Mouse (Mus musculus) E14TG2a.4 (cell line): Measurements from ENCODE around the gene Hrk.

Source experiments
- H3K27me3 ChIP-seq: 2 replicates; pipeline ENCODE4 v1.6.1; 2014; ENCODE audit warnings: low read length, control low read depth; ENCODE audit not compliant: insufficient read depth
- H3K36me3 ChIP-seq: 2 replicates; pipeline ENCODE4 v1.6.1; 2014; ENCODE audit warnings: low read length, control low read depth; ENCODE audit not compliant: insufficient read depth
- H3K4me1 ChIP-seq: replicated peaks from 2 replicates; pipeline ENCODE4 v1.6.1; 2014; ENCODE audit warnings: low read depth, low read length, control low read depth
- H3K4me3 ChIP-seq: replicated peaks from 2 replicates; pipeline ENCODE4 v1.5.1; 2014; ENCODE audit warnings: mild to moderate bottlenecking, low read length
- H3K9me3 ChIP-seq: 2 replicates; pipeline ENCODE4 v1.6.1; 2014; ENCODE audit warnings: low read length, control low read depth
- CTCF ChIP-seq: conservative IDR thresholded peaks from 2 replicates; pipeline ENCODE4 v1.5.1; 2014; ENCODE audit warnings: low read length
- NANOG ChIP-seq: IDR thresholded peaks from 2 replicates; pipeline ENCODE4 v1.6.1; 2014; ENCODE audit warnings: borderline replicate concordance, low read length, mixed read lengths
- POU5F1 ChIP-seq: IDR thresholded peaks from 2 replicates; pipeline ENCODE4 v1.6.1; 2014; ENCODE audit warnings: low read length, borderline replicate concordance

Gene Hrk

GRCm38 (mm10) chr5:118147264-118147663 lies 17.2 kb upstream of the Hrk start:
- Histone ChIP-seq H3K4me3 (no peak overlapping the region), H3K9me3 (no peaks in the 10 kb centered on the region), H3K4me1 (peaks cover 20% of the 10 kb centered on the region), H3K27me3 (no peaks in the 10 kb centered on the region), H3K36me3 (peaks cover 52% of the 10 kb centered on the region)
- no peak for TF ChIP-seq POU5F1
- TF ChIP-seq NANOG, result no peak
- no peak for TF ChIP-seq CTCF

- Histone ChIP-seq H3K4me3 (no peak overlapping the region), H3K36me3 (peaks cover 48% of the 10 kb centered on the region), H3K9me3 (no peaks in the 10 kb centered on the region), H3K27me3 (no peaks in the 10 kb centered on the region), H3K4me1 (peaks cover 21% of the 10 kb centered on the region)
- TF ChIP-seq POU5F1, result no peak
- TF ChIP-seq NANOG, result no peak
- TF ChIP-seq CTCF, result no peak
Measured at GRCm38 (mm10) chr5:118149711-118150110, 14.7 kb upstream of the Hrk start.

- H3K36me3 ChIP-seq, result peaks cover 25% of the 10 kb centered on the region
- H3K9me3 ChIP-seq, result no peaks in the 10 kb centered on the region
- peaks cover 9% of the 10 kb centered on the region for H3K4me1 ChIP-seq
- H3K27me3 ChIP-seq, result no peaks in the 10 kb centered on the region
- no peak for TF ChIP-seq NANOG
- TF ChIP-seq POU5F1, result 0 out of 2 replicates have a peak, but pooled peaks have one; percentile 10
- H3K4me3 ChIP-seq, result peak within 1 kb of the TSS; percentile 92
Measured at GRCm38 (mm10) chr5:118154839-118155564, 9.4 kb upstream of the Hrk start, which contains the start of gene Fbxw8. Fbxw8 (minus strand) TSS chr5:118155464.

GRCm38 (mm10) chr5:118155565-118155947 lies 8.9 kb upstream of the Hrk start:
- Histone ChIP-seq H3K9me3 (no peaks in the 10 kb centered on the region), H3K4me3 (peak overlapping the region; percentile 92), H3K27me3 (no peaks in the 10 kb centered on the region), H3K36me3 (peaks cover 20% of the 10 kb centered on the region), H3K4me1 (peaks cover 15% of the 10 kb centered on the region)
- TF ChIP-seq CTCF (no peak), POU5F1 (no peak), NANOG (no peak)

GRCm38 (mm10) chr5:118156976-118157375 lies 7.5 kb upstream of the Hrk start:
- TF ChIP-seq POU5F1, result no peak
- no peak overlapping the region for H3K4me3 ChIP-seq
- H3K36me3 ChIP-seq, result peaks cover 13% of the 10 kb centered on the region
- peaks cover 28% of the 10 kb centered on the region for H3K4me1 ChIP-seq
- H3K9me3 ChIP-seq, result no peaks in the 10 kb centered on the region
- H3K27me3 ChIP-seq, result peaks cover 4% of the 10 kb centered on the region

GRCm38 (mm10) chr5:118160691-118161090 lies 3.8 kb upstream of the Hrk start:
- Histone ChIP-seq H3K4me1 (peaks cover 24% of the 10 kb centered on the region), H3K9me3 (no peaks in the 10 kb centered on the region), H3K36me3 (no peaks in the 10 kb centered on the region), H3K4me3 (no peak overlapping the region), H3K27me3 (peaks cover 28% of the 10 kb centered on the region)
- TF ChIP-seq NANOG, result no peak
- no peak for TF ChIP-seq CTCF
- no peak for TF ChIP-seq POU5F1

- peaks cover 25% of the 10 kb centered on the region for H3K4me1 ChIP-seq
- H3K27me3 ChIP-seq, result peaks cover 67% of the 10 kb centered on the region
- H3K9me3 ChIP-seq, result no peaks in the 10 kb centered on the region
- no peak overlapping the region for H3K4me3 ChIP-seq
- TF ChIP-seq CTCF, result peak; percentile 21; the same call in 1 of the 2 replicates
- TF ChIP-seq POU5F1, result no peak
- TF ChIP-seq NANOG, result no peak
- H3K36me3 ChIP-seq, result no peaks in the 10 kb centered on the region
Measured at GRCm38 (mm10) chr5:118165462-118165861, 1.0 kb downstream of the Hrk start.

GRCm38 (mm10) chr5:118167561-118167995 lies 3.1 kb downstream of the Hrk start:
- peaks cover 23% of the 10 kb centered on the region for H3K4me1 ChIP-seq
- no peaks in the 10 kb centered on the region for H3K36me3 ChIP-seq
- H3K27me3 ChIP-seq, result peaks cover 79% of the 10 kb centered on the region
- no peak for TF ChIP-seq CTCF
- no peak for TF ChIP-seq POU5F1
- H3K9me3 ChIP-seq, result no peaks in the 10 kb centered on the region
- H3K4me3 ChIP-seq, result no peak overlapping the region
